Comparison of ENCODE assay signal across 13 mouse cellular contexts in genomic region chr16:6889221-6889620, GRCm38 (mm10).
DNase-seq lines count a peak whose midpoint lies in the region; ATAC-seq lines count a peak whose summit lies in the region.
"Had no signal": no experiment of that assay in that cellular context is flagged by ENCODE, and none has a peak within 500 bp of the region (broad histone marks: within the 10 kb centered on the region; RNA-seq: fewer than 3 reads in every experiment).

No protein-coding gene starts in this region.

- intact Hi-C loops in gastrocnemius, postnatal 36 days (cut with DNase I) = no loop called here

- no peak overlapping the region for H3K9ac ChIP-seq in kidney, embryonic 16.5 days (replicated peaks; ENCODE audit: low read length)
- H3K9ac ChIP-seq: hindbrain, embryonic 14.5 days; liver, embryonic 12.5 days had no signal

- 0 out of 2 replicates have a peak overlapping the region, but pooled peaks have one; percentile 34 for H3K27ac ChIP-seq in kidney, embryonic 16.5 days (ENCODE audit: low read length)
- H3K27ac ChIP-seq: forebrain, embryonic 10.5 days; hindbrain, embryonic 14.5 days; liver, embryonic 12.5 days had no signal

- H3K9me3 ChIP-seq in kidney, embryonic 16.5 days (ENCODE audit: low read length) = no peaks in the 10 kb centered on the region
- H3K9me3 ChIP-seq: forebrain, embryonic 10.5 days; liver, embryonic 12.5 days had no signal

- H3K4me1 ChIP-seq in kidney, embryonic 16.5 days (ENCODE audit: insufficient read depth, low read length) = peaks cover 7% of the 10 kb centered on the region; the same call in 1 of the 2 replicates
- H3K4me1 ChIP-seq: liver, embryonic 12.5 days had no signal

- ATAC-seq in kidney, embryonic 16.5 days (ENCODE audit: low FRiP score, low TSS enrichment) = peak; percentile 91
- ATAC-seq in activated CD4-positive, CD25-positive, alpha-beta regulatory T cell, adult 4 months = no peak
- ATAC-seq: liver, embryonic 12.5 days had no signal

- no peaks in the 10 kb centered on the region for H3K36me3 ChIP-seq in kidney, embryonic 16.5 days (ENCODE audit: insufficient read depth, low read length)
- H3K36me3 ChIP-seq: forebrain, embryonic 10.5 days; liver, embryonic 12.5 days had no signal

- peak; percentile 12 for DNase-seq in adrenal gland, adult 2 months
- DNase-seq in adrenal gland, adult 18-20 months (ENCODE audit: low spot score in 2 of 2) = no peak
- DNase-seq in kidney, postnatal 25 days = no peak
- peak; percentile 19 for DNase-seq in heart, postnatal 4 days
- peak; percentile 46 for DNase-seq in lung, postnatal 25 days (ENCODE audit: low spot score)
- DNase-seq in gastrocnemius, postnatal 36 days = no peak
- DNase-seq: gastrocnemius, postnatal 10 days; midbrain, embryonic 14.5 days had no signal

- no peaks in the 10 kb centered on the region for H3K27me3 ChIP-seq in kidney, embryonic 16.5 days (ENCODE audit: insufficient read depth, low read length)
- H3K27me3 ChIP-seq: liver, embryonic 12.5 days had no signal

- no peak overlapping the region for H3K4me2 ChIP-seq in kidney, embryonic 16.5 days (replicated peaks; ENCODE audit: low read depth, low read length)
- H3K4me2 ChIP-seq: hindbrain, embryonic 14.5 days; liver, embryonic 12.5 days had no signal

- 9% methylated on average over 4 of the region's 4 CpGs for WGBS in kidney, embryonic 16.5 days

- no peak overlapping the region for H3K4me3 ChIP-seq in kidney, embryonic 16.5 days (ENCODE audit: low read length)
- H3K4me3 ChIP-seq: forebrain, embryonic 10.5 days; liver, embryonic 12.5 days had no signal

Comparison
In these comparisons a context has a peak if more than half of its experiments do, and no peak if none do; other contexts are left out.
1. DNase-seq: peak in adrenal gland, adult 2 months (single experiment), heart, postnatal 4 days (single experiment) and lung, postnatal 25 days (single experiment); none in adrenal gland, adult 18-20 months (0 of 2), kidney, postnatal 25 days (0 of 2) and gastrocnemius, postnatal 36 days (0 of 2).